Mouse (Mus musculus): Measurements from ENCODE around the gene Dennd1b.
A peak's percentile ranks its signal among the peaks of the same experiment; 100 is the strongest.

The Dennd1b gene

GRCm38 (mm10) chr1:138963161-138963867 lies at the start of gene Dennd1b:
Gene Dennd1b, plus strand, starts transcription at chr1:138963435.
- DNase-seq = peak; percentile 82 to 83

- no peak for DNase-seq
These were observed 47.6 kb upstream of the Dennd1b start for GRCm38 (mm10) chr1:138915596-138915995.

DNA sequence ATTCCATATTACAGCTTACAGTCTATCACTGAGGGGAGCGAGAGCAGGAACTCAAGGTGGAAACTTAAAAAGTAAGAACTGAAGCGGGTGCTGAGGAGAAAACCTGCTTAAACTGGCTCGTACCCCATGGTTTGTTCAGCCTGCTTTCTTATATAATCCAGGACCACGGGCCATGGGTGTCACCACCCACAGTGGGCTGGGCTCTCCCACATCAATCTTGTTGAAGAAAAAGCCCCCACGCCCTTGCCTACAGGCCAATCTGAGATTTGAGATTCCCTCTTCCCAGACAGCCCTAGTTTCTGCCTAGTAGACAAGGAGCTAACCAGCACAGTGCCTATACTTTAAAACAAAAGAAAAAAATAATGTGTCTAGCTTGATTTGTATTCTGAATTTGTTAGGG lies 43.6 kb upstream of the Dennd1b start:
- DNase-seq = no peak

- no peak for DNase-seq
These were observed 43.2 kb upstream of the Dennd1b start for GRCm38 (mm10) chr1:138920082-138920481.

DNA sequence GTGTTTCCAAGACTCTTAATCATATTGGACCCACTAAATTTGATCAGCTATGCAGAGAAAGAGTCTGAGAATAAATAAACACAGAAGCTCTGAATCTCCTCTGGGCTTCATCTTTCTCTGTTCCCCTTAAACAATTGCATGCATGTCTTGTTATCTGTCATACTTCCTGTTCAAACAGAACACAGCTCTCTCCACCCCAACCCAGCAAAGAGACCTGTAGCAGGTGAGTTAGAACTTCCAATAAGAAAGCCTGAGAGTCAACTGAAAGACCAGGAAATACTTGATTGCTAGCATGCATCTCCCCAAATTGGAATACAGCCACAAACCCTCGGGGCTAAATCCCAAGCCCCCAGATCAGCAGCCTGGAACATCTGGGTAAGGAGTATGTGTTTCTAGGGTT lies 42.4 kb upstream of the Dennd1b start:
- no peak for DNase-seq

- no peak for DNase-seq
These were observed 40.3 kb upstream of the Dennd1b start for GRCm38 (mm10) chr1:138922886-138923285.

GRCm38 (mm10) chr1:138924282-138924681 lies 39.0 kb upstream of the Dennd1b start:
- DNase-seq = no peak

DNA sequence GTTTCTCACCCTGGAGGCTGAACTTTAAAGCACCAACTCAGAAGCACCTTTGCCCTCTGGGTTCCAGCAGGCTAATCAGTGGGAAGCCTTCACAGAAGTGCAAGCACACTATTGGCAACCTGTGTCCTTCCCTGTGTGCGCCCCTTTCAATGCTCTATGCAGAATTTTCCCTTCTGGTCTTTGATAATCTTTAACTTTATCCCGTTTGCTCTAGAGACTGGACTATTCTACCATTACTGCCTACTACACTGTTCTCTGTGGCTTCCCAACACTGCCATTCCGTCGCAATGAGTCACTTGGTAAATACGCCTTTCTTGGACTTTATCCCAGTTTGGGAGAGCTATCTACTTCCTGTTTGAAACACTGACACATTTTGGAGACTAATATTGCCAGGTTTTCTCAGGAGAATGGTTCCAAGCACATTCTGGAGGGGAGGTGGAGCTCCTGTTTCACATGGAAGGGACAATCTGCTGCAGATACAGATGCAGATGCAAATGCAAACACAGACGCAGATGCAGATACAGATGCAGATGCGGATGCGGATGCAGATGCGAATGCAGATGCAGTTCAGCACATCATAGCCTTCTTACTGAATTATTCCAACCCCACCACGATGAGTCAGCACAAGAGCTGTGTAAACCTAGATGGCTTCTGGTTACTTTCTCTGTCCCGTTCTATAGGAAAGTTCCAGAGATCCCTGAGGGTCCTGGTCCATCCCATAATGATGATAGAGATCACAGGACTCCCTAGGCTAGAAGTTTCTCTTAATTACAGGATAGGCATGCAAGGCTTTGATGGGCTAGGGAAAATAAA lies 34.4 kb upstream of the Dennd1b start:
- DNase-seq = no peak

DNA sequence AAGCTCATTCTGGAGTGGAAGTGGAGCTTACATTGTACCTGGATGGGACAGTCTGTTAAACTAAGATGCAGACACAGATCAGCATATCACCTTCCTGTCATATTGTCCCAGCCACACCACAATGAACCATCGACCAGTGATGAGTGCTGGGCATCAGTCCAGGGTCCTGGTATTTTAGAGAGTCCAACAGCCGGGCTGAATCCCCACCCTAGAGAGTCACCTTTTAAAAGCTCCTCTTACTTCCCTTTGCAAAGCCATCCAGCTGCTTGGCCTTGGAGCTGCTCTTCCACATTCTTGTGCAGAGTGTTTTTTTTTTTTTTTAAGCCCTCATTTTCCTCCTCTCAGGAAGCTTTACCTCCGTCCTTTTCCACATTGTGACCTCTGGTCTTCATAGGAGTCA lies 33.2 kb upstream of the Dennd1b start:
- no peak for DNase-seq

DNA sequence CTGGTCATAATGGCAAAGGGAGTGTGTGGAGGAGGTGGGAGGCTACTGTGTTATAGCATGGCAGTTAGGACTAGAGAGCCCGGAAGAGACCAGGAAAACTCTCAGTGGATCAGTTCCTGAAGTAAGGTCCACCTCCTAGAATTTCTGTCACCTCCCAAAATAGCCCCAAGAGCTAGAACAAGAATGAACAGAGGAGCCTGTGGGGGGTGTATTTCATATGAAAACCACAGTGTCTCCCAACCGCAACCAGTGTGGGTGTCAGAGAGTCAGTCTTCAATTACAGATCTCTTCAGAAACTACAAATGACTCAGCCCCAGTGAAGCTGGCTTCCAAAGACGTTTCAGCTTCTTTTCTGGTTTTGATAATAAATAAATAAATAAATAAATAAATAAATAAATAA lies 32.4 kb upstream of the Dennd1b start:
- no peak for DNase-seq

- no peak for DNase-seq
These were observed 27.1 kb upstream of the Dennd1b start for GRCm38 (mm10) chr1:138936169-138936568.

DNA sequence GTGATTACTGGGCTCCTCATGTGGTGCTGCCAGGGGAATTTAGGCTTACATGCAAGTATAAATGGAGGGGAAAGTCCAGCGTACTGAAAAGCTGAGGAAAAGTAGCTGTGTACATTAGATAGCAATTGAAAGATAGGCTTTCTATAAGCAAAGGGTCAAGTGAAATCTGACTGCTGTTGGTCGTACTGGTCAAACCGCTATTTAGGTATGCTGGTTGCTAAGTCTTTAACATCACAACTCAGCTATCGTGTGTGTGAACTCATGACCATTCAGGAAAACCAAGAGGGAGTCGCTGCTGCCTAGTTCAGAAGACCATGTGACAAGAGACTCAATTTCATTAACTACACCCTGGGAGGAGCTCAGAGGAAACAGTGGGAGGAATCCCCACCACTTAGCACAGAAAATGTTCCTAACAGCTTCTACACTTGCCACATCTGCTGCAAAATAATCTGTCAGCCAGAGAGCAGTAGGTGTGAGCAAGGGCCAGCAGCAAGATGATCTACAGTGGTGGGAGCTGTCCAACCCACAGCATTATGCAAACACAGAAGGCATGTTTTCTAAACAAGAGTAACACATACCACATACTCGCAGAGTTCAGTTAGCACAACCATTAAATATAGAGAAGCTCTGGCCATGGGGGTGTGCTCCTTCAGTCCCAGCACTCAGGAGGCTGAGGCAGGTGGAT lies 25.4 kb upstream of the Dennd1b start:
- DNase-seq = no peak

- DNase-seq = no peak
These were observed 23.6 kb upstream of the Dennd1b start for GRCm38 (mm10) chr1:138939579-138940139.

- no peak for DNase-seq
These were observed 22.8 kb upstream of the Dennd1b start for GRCm38 (mm10) chr1:138940407-138940806.

- no peak for DNase-seq
These were observed 11.1 kb upstream of the Dennd1b start for GRCm38 (mm10) chr1:138952173-138952572.

DNA sequence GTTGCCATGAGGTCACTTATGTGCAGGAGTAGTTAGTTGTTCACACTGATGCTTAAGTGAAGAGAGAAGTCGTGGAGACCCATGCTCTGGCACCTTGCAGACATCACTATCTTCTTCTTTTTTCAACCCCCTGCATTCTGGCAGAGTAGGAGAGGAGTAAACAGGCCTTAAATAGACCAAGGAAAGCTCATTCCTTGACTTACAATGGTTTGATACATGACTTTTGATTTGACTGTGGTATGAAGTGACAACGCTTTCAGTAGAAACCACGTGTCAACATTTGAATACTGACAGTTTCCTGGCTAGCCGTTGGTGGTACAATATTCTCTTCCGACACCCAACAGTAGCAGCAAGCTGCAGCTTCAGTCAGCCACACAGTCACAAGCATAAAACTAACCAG lies 8.3 kb upstream of the Dennd1b start:
- no peak for DNase-seq

GRCm38 (mm10) chr1:138955455-138955854 lies 7.8 kb upstream of the Dennd1b start:
- DNase-seq = no peak

DNA sequence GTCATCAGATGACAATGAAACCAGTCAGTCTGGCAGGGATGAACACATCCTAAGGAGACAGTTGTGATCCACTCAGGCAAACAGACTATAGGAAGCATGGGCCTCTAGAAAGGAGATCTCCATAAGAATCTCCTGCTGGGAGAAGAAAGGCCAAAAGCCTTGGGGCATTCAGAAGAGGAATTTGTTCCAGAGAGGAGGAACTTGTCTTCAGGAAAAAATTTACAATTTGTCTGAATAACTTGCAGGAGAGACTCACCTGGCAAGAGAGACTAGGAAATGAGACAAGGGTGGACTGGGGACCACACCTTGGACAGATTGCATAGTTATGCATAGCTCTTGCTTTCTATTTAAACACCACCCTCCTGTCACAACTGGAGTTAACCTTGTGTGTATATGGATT lies 6.7 kb upstream of the Dennd1b start:
- no peak for DNase-seq

- no peak for DNase-seq
These were observed 6.1 kb upstream of the Dennd1b start for GRCm38 (mm10) chr1:138957111-138957510.

GRCm38 (mm10) chr1:138958863-138959262 lies 4.4 kb upstream of the Dennd1b start:
- no peak for DNase-seq

- no peak for DNase-seq
These were observed 3.2 kb upstream of the Dennd1b start for GRCm38 (mm10) chr1:138959903-138960483.

DNA sequence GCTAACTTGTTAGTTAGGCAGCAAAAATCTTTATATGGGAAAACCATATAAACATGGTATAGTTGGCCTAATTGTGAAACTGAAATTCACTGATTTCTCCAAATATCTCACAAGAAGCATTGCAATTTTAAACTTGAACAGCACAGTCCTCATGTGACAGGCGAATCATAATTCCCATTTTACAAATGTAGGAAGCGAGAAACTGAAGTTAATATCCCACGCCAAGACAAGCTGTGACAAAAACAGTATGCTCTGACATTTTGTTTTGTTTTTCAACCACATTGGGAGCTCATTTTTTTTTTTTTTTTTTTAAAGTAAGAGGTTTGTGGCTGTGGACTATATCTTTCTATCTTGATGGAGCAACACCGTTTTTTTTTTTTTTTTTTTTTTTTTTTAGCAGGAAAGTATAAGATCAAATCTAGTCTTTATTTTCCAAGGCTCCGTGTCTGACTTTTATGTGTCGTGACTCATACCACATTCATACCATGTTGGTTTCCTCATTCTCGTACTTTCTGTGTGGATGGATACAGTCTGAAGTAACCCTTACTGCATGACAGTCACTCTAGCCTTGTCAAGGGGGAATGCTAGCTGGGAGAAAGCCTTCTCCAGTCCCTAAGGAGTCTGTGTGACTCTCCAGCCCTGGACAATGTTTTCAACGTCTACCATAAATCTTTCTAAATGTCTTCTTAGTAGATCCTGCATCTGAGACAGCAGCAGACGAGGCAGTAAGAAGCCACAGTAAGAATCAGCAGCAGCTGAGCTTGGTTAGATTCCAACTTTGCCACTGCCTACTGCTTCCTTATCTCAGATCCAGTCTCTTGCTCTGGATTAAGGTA lies 751 bp upstream of the Dennd1b start:
- no peak for DNase-seq

Measured in cerebellum, postnatal 25 days (tissue).